Mouse (Mus musculus) layer of hippocampus, adult 8-10 months (tissue): Measurements from ENCODE around the gene Otulinl. TPM values are rescaled to one million over a fixed set of nuclear protein-coding genes. Genes with fewer than 3 reads are reported as not detected.
A peak's percentile ranks its signal among the peaks of the same experiment; 100 is the strongest.

ENCODE experiments used
- DNase-seq, 2 experiments: peaks; one replicate each; pipeline ENCODE4 v3.0.0; 2022; ENCODE audit warnings: low spot score in 2 of 2
- total RNA-seq, 4 experiments: library from RNA; stranded (reverse); gene quantifications; 2 replicates each; pipeline ENCODE4 v1.2.4; 2022

Otulinl gene
- total RNA-seq, 4 experiments from 2014 or later: 25.3 to 35.0 (median 33.1) TPM

- no peak for DNase-seq
Observed at GRCm38 (mm10) chr15:27658356-27658755, 23.0 kb downstream of the Otulinl start.

GRCm38 (mm10) chr15:27657866-27658265, 23.5 kb downstream of the Otulinl start:
- DNase-seq: no peak

- DNase-seq: no peak
Observed at GRCm38 (mm10) chr15:27656626-27657025, 24.8 kb downstream of the Otulinl start.

- DNase-seq: no peak
Observed at GRCm38 (mm10) chr15:27655015-27655414, 26.4 kb downstream of the Otulinl start.

- DNase-seq: no peak
Observed at GRCm38 (mm10) chr15:27647686-27648085, 33.7 kb downstream of the Otulinl start.

- no peak for DNase-seq
Observed at GRCm38 (mm10) chr15:27646665-27647064, 34.7 kb downstream of the Otulinl start.

GRCm38 (mm10) chr15:27645250-27645649, 36.1 kb downstream of the Otulinl start:
- DNase-seq: no peak

- DNase-seq: peak in 1 of 2 experiments; percentile 46
Observed at GRCm38 (mm10) chr15:27642895-27643294, 38.5 kb downstream of the Otulinl start.

GRCm38 (mm10) chr15:27641171-27641570, 40.2 kb downstream of the Otulinl start:
- no peak for DNase-seq

- DNase-seq: no peak
Observed at GRCm38 (mm10) chr15:27633941-27634900, 47.2 kb downstream of the Otulinl start.

- peak; percentile 96 to 98 for DNase-seq
Observed at GRCm38 (mm10) chr15:27630601-27631383, 50.6 kb downstream of the Otulinl start, which contains the start of gene Otulin. Gene Otulin, minus strand, starts transcription at chr15:27630693.

GRCm38 (mm10) chr15:27629800-27630600, 51.4 kb downstream of the Otulinl start:
- no peak for DNase-seq

- no peak for DNase-seq
Observed at GRCm38 (mm10) chr15:27629046-27629445, 52.3 kb downstream of the Otulinl start.

GRCm38 (mm10) chr15:27627794-27628193, 53.6 kb downstream of the Otulinl start:
- no peak for DNase-seq

- no peak for DNase-seq
Observed at GRCm38 (mm10) chr15:27626314-27626713, 55.1 kb downstream of the Otulinl start.

- DNase-seq: no peak
Observed at GRCm38 (mm10) chr15:27625890-27626255, 55.5 kb downstream of the Otulinl start.

GRCm38 (mm10) chr15:27625014-27625889, 56.1 kb downstream of the Otulinl start:
- DNase-seq: no peak

- DNase-seq: no peak
Observed at GRCm38 (mm10) chr15:27623286-27623685, 58.1 kb downstream of the Otulinl start.

GRCm38 (mm10) chr15:27620475-27621185, 60.7 kb downstream of the Otulinl start:
- DNase-seq: no peak

GRCm38 (mm10) chr15:27619683-27620082, 61.7 kb downstream of the Otulinl start:
- DNase-seq: no peak
